Mouse (Mus musculus) embryonic facial prominence, embryonic 10.5 days (tissue): ENCODE measurements at regions not wholly inside any gene's neighbourhood (a gene's known extent, or its start where the extent isn't known, plus 50 kb on each side); places are given as distances from the start of the nearest gene placed in this dataset.

Experiments
- DNase-seq: peaks from one replicate; pipeline ENCODE4 v3.0.0-alpha.2; 2017; ENCODE audit warnings: low spot score
- H3K27ac ChIP-seq: fragments of 300-500 bp; sonication (generic); replicated peaks from 2 replicates; pipeline ENCODE4 v1.5.1; 2016; ENCODE audit warnings: mild to moderate bottlenecking
- H3K27me3 ChIP-seq: fragments of 300-500 bp; sonication (generic); replicated peaks from 2 replicates; pipeline ENCODE4 v1.6.1; 2016; ENCODE audit warnings: low read depth, mild to moderate bottlenecking; ENCODE audit not compliant: poor library complexity, severe bottlenecking
- H3K36me3 ChIP-seq: fragments of 300-500 bp; sonication (generic); replicated peaks from 2 replicates; pipeline ENCODE4 v1.6.1; 2016; ENCODE audit warnings: mild to moderate bottlenecking, moderate library complexity
- H3K4me1 ChIP-seq: fragments of 300-500 bp; sonication (generic); 2 replicates; pipeline ENCODE4 v1.6.1; 2016
- H3K4me3 ChIP-seq: fragments of 300-500 bp; sonication (generic); 2 replicates; pipeline ENCODE4 v1.5.1; 2016; ENCODE audit warnings: mild to moderate bottlenecking, moderate library complexity
- H3K9me3 ChIP-seq: fragments of 300-500 bp; sonication (generic); 2 replicates; pipeline ENCODE4 v1.6.1; 2016; ENCODE audit warnings: mild to moderate bottlenecking
- WGBS: fragments of 180-500 bp; shearing (Covaris S2); methylation state at CpG from one replicate; pipeline ENCODE4 v1.1.7; 2016; 5-methylcytosine and 5-hydroxymethylcytosine counted together

- H3K4me3 ChIP-seq: no peak overlapping the region
- no peak for DNase-seq
- no peaks in the 10 kb centered on the region for H3K4me1 ChIP-seq
- no peak overlapping the region for H3K27ac ChIP-seq
- no peaks in the 10 kb centered on the region for H3K9me3 ChIP-seq
- H3K27me3 ChIP-seq: no peaks in the 10 kb centered on the region
- H3K36me3 ChIP-seq: no peaks in the 10 kb centered on the region
- 16% methylated on average over 1 of the region's 1 CpGs for WGBS
Measured at GRCm38 (mm10) chr10:17622802-17623201, 100.2 kb upstream of the Cited2 start.

GRCm38 (mm10) chr10:17629709-17630108 lies 93.3 kb upstream of the Cited2 start:
- WGBS: 76% methylated on average over 3 of the region's 3 CpGs
- no peak for DNase-seq
- peaks cover 19% of the 10 kb centered on the region for H3K4me1 ChIP-seq
- no peaks in the 10 kb centered on the region for H3K9me3 ChIP-seq
- H3K36me3 ChIP-seq: no peaks in the 10 kb centered on the region
- H3K4me3 ChIP-seq: no peak overlapping the region
- no peak overlapping the region for H3K27ac ChIP-seq
- H3K27me3 ChIP-seq: no peaks in the 10 kb centered on the region

- Histone ChIP-seq H3K36me3 (no peaks in the 10 kb centered on the region), H3K4me1 (peaks cover 19% of the 10 kb centered on the region), H3K9me3 (no peaks in the 10 kb centered on the region), H3K27ac (peak overlapping the region; percentile 40; the same call in 1 of the 2 replicates), H3K27me3 (no peaks in the 10 kb centered on the region), H3K4me3 (no peak overlapping the region)
- WGBS: 86% methylated on average over 4 of the region's 4 CpGs
- no peak for DNase-seq
Measured at GRCm38 (mm10) chr10:17630861-17631581, 92.0 kb upstream of the Cited2 start.

GRCm38 (mm10) chr10:17631817-17632216 lies 91.2 kb upstream of the Cited2 start:
- H3K27ac ChIP-seq: peak overlapping the region; percentile 40; the same call in 1 of the 2 replicates
- no peaks in the 10 kb centered on the region for H3K27me3 ChIP-seq
- peaks cover 19% of the 10 kb centered on the region for H3K4me1 ChIP-seq
- no peaks in the 10 kb centered on the region for H3K9me3 ChIP-seq
- WGBS: 40% methylated on average over 5 of the region's 5 CpGs
- no peaks in the 10 kb centered on the region for H3K36me3 ChIP-seq
- H3K4me3 ChIP-seq: no peak overlapping the region
- peak; percentile 45 for DNase-seq

GRCm38 (mm10) chr10:17632959-17633674 lies 89.9 kb upstream of the Cited2 start:
- H3K9me3 ChIP-seq: no peaks in the 10 kb centered on the region
- peaks cover 19% of the 10 kb centered on the region for H3K4me1 ChIP-seq
- WGBS: 80% methylated on average over 12 of the region's 12 CpGs
- DNase-seq: no peak
- peak overlapping the region; percentile 41; the same call in 1 of the 2 replicates for H3K27ac ChIP-seq
- no peaks in the 10 kb centered on the region for H3K36me3 ChIP-seq
- H3K27me3 ChIP-seq: no peaks in the 10 kb centered on the region
- no peak overlapping the region for H3K4me3 ChIP-seq

- H3K36me3 ChIP-seq: no peaks in the 10 kb centered on the region
- no peaks in the 10 kb centered on the region for H3K27me3 ChIP-seq
- no peak for DNase-seq
- no peaks in the 10 kb centered on the region for H3K4me1 ChIP-seq
- H3K9me3 ChIP-seq: no peaks in the 10 kb centered on the region
- 88% methylated on average over 5 of the region's 5 CpGs for WGBS
- H3K4me3 ChIP-seq: no peak overlapping the region
- no peak overlapping the region for H3K27ac ChIP-seq
Measured at GRCm38 (mm10) chr10:17645363-17645762, 77.7 kb upstream of the Cited2 start.

- WGBS: 93% methylated on average over 4 of the region's 4 CpGs
- H3K4me1 ChIP-seq: no peaks in the 10 kb centered on the region
- no peak for DNase-seq
- H3K27me3 ChIP-seq: no peaks in the 10 kb centered on the region
- no peaks in the 10 kb centered on the region for H3K9me3 ChIP-seq
- H3K4me3 ChIP-seq: no peak overlapping the region
- no peaks in the 10 kb centered on the region for H3K36me3 ChIP-seq
- H3K27ac ChIP-seq: no peak overlapping the region
Measured at GRCm38 (mm10) chr10:17646391-17646790, 76.6 kb upstream of the Cited2 start.

GRCm38 (mm10) chr10:17648077-17648476 lies 74.9 kb upstream of the Cited2 start:
- H3K4me3 ChIP-seq: no peak overlapping the region
- H3K27ac ChIP-seq: no peak overlapping the region
- WGBS: 67% methylated on average over 6 of the region's 6 CpGs
- no peaks in the 10 kb centered on the region for H3K27me3 ChIP-seq
- no peak for DNase-seq
- H3K9me3 ChIP-seq: no peaks in the 10 kb centered on the region
- peaks cover 6% of the 10 kb centered on the region for H3K4me1 ChIP-seq
- H3K36me3 ChIP-seq: no peaks in the 10 kb centered on the region

- Histone ChIP-seq H3K27me3 (no peaks in the 10 kb centered on the region), H3K9me3 (no peaks in the 10 kb centered on the region), H3K36me3 (no peaks in the 10 kb centered on the region), H3K4me3 (no peak overlapping the region), H3K27ac (no peak overlapping the region), H3K4me1 (peaks cover 28% of the 10 kb centered on the region)
- 87% methylated on average over 6 of the region's 6 CpGs for WGBS
- no peak for DNase-seq
Measured at GRCm38 (mm10) chr10:17650997-17651750, 71.8 kb upstream of the Cited2 start.

- 42% methylated on average over 6 of the region's 6 CpGs for WGBS
- Histone ChIP-seq H3K36me3 (no peaks in the 10 kb centered on the region), H3K9me3 (no peaks in the 10 kb centered on the region), H3K4me3 (no peak overlapping the region), H3K27me3 (no peaks in the 10 kb centered on the region; the same call in 1 of the 2 replicates), H3K4me1 (peaks cover 38% of the 10 kb centered on the region), H3K27ac (peak overlapping the region; percentile 6; the same call in 1 of the 2 replicates)
- no peak for DNase-seq
Measured at GRCm38 (mm10) chr10:17653325-17653724, 69.7 kb upstream of the Cited2 start.

- no peak overlapping the region for H3K27ac ChIP-seq
- H3K27me3 ChIP-seq: no peaks in the 10 kb centered on the region; the same call in 1 of the 2 replicates
- no peak overlapping the region for H3K4me3 ChIP-seq
- H3K36me3 ChIP-seq: no peaks in the 10 kb centered on the region
- WGBS: 63% methylated on average over 9 of the region's 9 CpGs
- peaks cover 38% of the 10 kb centered on the region for H3K4me1 ChIP-seq
- no peak for DNase-seq
- no peaks in the 10 kb centered on the region for H3K9me3 ChIP-seq
Measured at GRCm38 (mm10) chr10:17653785-17654184, 69.2 kb upstream of the Cited2 start.

GRCm38 (mm10) chr10:17654308-17654858 lies 68.6 kb upstream of the Cited2 start:
- Histone ChIP-seq H3K4me3 (no peak overlapping the region), H3K27me3 (no peaks in the 10 kb centered on the region; the same call in 1 of the 2 replicates), H3K27ac (no peak overlapping the region), H3K9me3 (no peaks in the 10 kb centered on the region), H3K36me3 (no peaks in the 10 kb centered on the region), H3K4me1 (peaks cover 38% of the 10 kb centered on the region)
- WGBS: 79% methylated on average over 2 of the region's 2 CpGs
- no peak for DNase-seq
